Mouse (Mus musculus) liver, embryonic 11.5 days (tissue): Measurements from ENCODE around the gene Grin1. TPM values are rescaled to one million over a fixed set of nuclear protein-coding genes. Genes with fewer than 3 reads are reported as not detected.

ENCODE experiments used
- ATAC-seq: fragments of 200-750 bp; cut with Nextera tagmentation; replicated peaks from 2 replicates; pipeline ENCODE4 v1.8.0; 2017; ENCODE audit warnings: moderate number of reproducible peaks, mild to moderate bottlenecking, moderate TSS enrichment, moderate library complexity; ENCODE audit not compliant: low FRiP score
- DNase-seq: peaks from one replicate; pipeline ENCODE4 v3.0.0-alpha.2; 2017; ENCODE audit warnings: low spot score
- H3K27ac ChIP-seq: fragments of 300-500 bp; sonication (generic); 2 replicates; pipeline ENCODE4 v1.5.1; 2014; ENCODE audit warnings: mild to moderate bottlenecking, low read depth, low read length, control low read depth
- H3K27me3 ChIP-seq: fragments of 300-500 bp; sonication (generic); replicated peaks from 2 replicates; pipeline ENCODE4 v1.6.1; 2014; ENCODE audit warnings: low read length, mixed read lengths; ENCODE audit not compliant: control insufficient read depth, insufficient read depth
- H3K36me3 ChIP-seq: fragments of 300-500 bp; sonication (generic); 2 replicates; pipeline ENCODE4 v1.6.1; 2014; ENCODE audit warnings: mild to moderate bottlenecking, low read length, moderate library complexity, mixed read lengths; ENCODE audit not compliant: control insufficient read depth, insufficient read depth
- H3K4me1 ChIP-seq: fragments of 300-500 bp; sonication (generic); replicated peaks from 2 replicates; pipeline ENCODE4 v1.6.1; 2014; ENCODE audit warnings: low read length, mixed read lengths; ENCODE audit not compliant: control insufficient read depth, insufficient read depth
- H3K4me2 ChIP-seq: fragments of 300-500 bp; sonication (generic); 2 replicates; pipeline ENCODE4 v1.6.1; 2014; ENCODE audit warnings: mild to moderate bottlenecking, control low read depth, moderate library complexity
- H3K4me3 ChIP-seq: fragments of 300-500 bp; sonication (generic); 2 replicates; pipeline ENCODE4 v1.5.1; 2014; ENCODE audit warnings: low read depth, low read length, control low read depth
- H3K9ac ChIP-seq: fragments of 300-500 bp; sonication (generic); 2 replicates; pipeline ENCODE4 v1.6.1; 2014; ENCODE audit warnings: low read depth, low read length, control low read depth
- H3K9me3 ChIP-seq: fragments of 300-500 bp; sonication (generic); 2 replicates; pipeline ENCODE4 v1.6.1; 2016; ENCODE audit warnings: low read length, inconsistent platforms, mixed read lengths; ENCODE audit not compliant: control insufficient read depth
- WGBS: fragments of 180-500 bp; shearing (Covaris S2); extraction: QIAGEN DNeasy Blood & Tissue Kit; methylation state at CpG from one replicate; pipeline ENCODE4 v1.1.7; 2014; 5-methylcytosine and 5-hydroxymethylcytosine counted together
- polyA plus RNA-seq: library from polyadenylated mRNA; unstranded; fragments of >200 nt; fragmentation: Nextera tagmentation; extraction: Ambion mirVana; gene quantifications from 2 replicates; pipeline ENCODE4 v1.2.1, GENCODE M21; 2014

Grin1 gene
- polyA plus RNA-seq, 1 experiment from 2014 or later, result 1.6 TPM

DNA sequence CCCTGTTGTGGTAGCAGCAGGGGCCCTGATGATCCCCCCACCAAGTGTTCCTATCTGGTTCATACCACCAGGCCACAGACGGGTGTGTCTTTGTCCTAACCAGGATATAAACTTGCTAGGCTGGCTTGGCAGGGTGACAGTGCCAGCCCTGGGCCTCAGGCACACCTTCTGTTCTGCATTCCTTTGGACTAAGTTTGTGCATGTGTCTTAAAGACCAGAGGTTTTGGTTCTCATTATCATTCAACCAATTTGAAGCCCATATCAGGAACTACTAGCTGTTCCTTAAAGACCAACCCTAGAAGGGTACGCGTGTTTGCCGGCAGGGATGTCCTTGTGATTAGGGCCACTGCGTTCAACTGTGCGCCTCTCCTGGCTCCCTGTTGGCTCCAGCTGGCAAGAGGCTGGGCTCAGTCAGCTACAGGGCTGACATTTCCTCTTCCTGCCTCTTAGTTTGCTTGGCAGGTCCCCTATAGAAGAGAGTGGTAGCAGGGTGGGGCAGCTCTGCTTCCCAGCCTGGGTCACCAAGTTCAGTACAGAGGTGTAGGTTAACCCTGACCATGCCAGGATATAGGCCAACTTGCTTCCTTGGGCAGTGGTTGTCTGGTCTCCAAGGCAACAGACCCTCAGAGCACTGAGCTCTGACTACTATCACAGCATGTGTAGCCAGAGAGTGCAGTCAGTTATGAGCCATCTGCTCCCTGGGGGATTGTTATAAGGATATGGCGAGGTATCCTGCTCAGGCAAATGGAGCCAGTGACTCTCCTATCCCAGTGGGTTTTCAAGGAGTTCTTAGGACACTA is 31.9 kb downstream of the Grin1 start:
- no peak overlapping the region for H3K4me3 ChIP-seq
- peak overlapping the region; percentile 11; the same call in 1 of the 2 replicates for H3K4me2 ChIP-seq
- H3K36me3 ChIP-seq, result peaks cover 21% of the 10 kb centered on the region
- H3K9ac ChIP-seq, result no peak overlapping the region
- no peak overlapping the region for H3K27ac ChIP-seq
- peak; percentile 51; the same call in 1 of the 2 replicates for ATAC-seq
- peaks cover 45% of the 10 kb centered on the region for H3K27me3 ChIP-seq
- WGBS, result 41% methylated on average over 7 of the region's 7 CpGs
- no peak for DNase-seq
- H3K9me3 ChIP-seq, result no peaks in the 10 kb centered on the region
- H3K4me1 ChIP-seq, result peaks cover 20% of the 10 kb centered on the region

DNA sequence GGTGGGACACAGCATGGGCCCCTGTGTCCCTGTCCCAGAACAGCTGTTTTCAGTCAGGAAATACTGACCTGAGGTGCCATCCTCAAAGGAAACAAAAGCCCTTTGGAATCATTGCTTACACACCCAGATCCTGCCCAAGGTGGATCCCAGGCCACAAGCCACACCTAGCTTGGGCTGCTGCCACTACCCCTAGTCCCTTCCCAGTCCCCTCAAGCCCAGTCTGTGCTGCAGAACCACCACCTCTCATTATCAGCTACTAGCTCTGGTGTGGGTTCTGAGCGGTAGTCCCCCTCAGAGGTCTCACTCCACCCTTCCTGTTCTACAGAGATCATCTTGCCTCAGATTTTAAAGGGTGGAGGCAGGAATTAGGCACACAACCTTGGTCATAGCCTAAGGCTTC is 32.7 kb downstream of the Grin1 start:
- peaks cover 15% of the 10 kb centered on the region for H3K4me1 ChIP-seq
- no peak overlapping the region for H3K9ac ChIP-seq
- no peak overlapping the region for H3K4me3 ChIP-seq
- no peak overlapping the region; the same call in 1 of the 2 replicates for H3K4me2 ChIP-seq
- H3K36me3 ChIP-seq, result peaks cover 24% of the 10 kb centered on the region
- H3K27me3 ChIP-seq, result peaks cover 38% of the 10 kb centered on the region
- no peak for DNase-seq
- WGBS, result 8% methylated on average over 1 of the region's 1 CpGs
- no peak overlapping the region for H3K27ac ChIP-seq
- ATAC-seq, result peak; percentile 49; the same call in 1 of the 2 replicates
- no peaks in the 10 kb centered on the region for H3K9me3 ChIP-seq

DNA sequence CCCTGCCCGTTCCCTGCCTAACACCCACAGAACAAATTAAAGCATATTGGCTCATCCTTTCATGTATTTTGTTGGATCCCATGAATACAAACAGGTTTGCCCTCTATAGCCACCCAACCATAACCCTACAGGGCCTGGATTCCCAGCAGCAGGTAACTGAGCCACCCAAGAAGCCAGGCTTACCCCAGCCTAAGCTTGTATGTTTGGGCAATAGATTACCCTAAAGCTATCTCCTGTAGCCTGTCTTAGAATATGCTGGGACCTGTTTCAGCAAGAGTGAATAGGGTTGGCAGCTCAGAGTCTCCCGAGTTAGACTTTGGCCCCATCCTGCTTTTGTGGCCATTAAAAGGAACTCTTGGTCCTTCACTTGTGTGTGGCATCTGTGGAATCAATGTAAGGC is 33.4 kb downstream of the Grin1 start:
- Histone ChIP-seq H3K4me3 (no peak overlapping the region), H3K27me3 (peaks cover 30% of the 10 kb centered on the region), H3K4me1 (peaks cover 15% of the 10 kb centered on the region), H3K4me2 (no peak overlapping the region), H3K36me3 (peaks cover 30% of the 10 kb centered on the region), H3K9me3 (no peaks in the 10 kb centered on the region), H3K9ac (no peak overlapping the region), H3K27ac (no peak overlapping the region)
- ATAC-seq (no peak), DNase-seq (no peak)
- WGBS, result 95% methylated on average over 2 of the region's 2 CpGs

DNA sequence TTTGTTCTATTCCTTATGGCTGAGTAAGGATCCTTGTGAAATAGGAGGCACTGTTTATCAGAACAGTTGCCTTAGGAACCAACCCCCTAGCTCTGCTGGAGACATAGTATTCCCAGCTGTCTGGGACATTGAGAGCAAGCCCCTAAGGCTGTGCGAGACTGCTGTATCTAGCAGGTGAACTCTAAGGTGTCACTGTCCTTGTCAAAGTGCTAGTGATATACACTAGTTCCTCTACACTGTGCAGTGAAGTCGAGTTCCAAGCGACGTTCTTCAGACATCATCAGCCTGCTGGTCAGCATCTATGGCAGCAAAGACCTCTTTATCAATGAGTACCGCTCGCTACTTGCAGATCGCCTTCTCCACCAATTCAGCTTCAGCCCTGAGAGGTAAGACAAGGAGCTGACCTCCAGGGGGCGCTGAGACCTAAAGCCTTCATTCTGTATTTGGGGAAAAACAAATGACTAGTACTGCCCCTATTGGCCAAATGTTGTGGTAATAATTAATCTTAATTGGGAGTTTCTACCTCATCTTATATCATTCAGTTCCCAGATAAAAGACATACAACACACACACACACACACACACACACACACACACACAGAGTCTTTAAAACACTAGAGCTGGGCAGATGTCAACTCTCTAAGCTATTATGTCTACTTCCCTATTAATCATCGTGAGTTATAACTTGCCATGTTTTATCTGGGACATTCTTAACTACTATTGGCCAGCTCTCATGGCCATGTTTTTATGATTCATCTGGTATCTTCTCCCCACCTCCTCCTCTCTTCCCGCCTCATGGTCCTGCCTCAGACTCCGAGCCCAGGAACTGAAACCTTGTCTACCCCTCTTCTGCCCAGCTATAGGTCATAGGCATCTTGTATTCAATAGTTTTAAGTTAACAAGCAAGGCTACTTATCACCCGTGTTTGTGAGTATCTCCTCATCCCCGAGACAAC is 39.8 kb downstream of the Grin1 start:
- peak; percentile 26; the same call in 1 of the 2 replicates for ATAC-seq
- no peaks in the 10 kb centered on the region for H3K27me3 ChIP-seq
- no peak overlapping the region for H3K4me2 ChIP-seq
- H3K9me3 ChIP-seq, result no peaks in the 10 kb centered on the region
- H3K4me1 ChIP-seq, result no peaks in the 10 kb centered on the region
- no peak overlapping the region for H3K9ac ChIP-seq
- H3K4me3 ChIP-seq, result no peak overlapping the region
- no peak overlapping the region for H3K27ac ChIP-seq
- peaks cover 64% of the 10 kb centered on the region for H3K36me3 ChIP-seq
- DNase-seq, result peak; percentile 72
- 58% methylated on average over 13 of the region's 13 CpGs for WGBS

DNA sequence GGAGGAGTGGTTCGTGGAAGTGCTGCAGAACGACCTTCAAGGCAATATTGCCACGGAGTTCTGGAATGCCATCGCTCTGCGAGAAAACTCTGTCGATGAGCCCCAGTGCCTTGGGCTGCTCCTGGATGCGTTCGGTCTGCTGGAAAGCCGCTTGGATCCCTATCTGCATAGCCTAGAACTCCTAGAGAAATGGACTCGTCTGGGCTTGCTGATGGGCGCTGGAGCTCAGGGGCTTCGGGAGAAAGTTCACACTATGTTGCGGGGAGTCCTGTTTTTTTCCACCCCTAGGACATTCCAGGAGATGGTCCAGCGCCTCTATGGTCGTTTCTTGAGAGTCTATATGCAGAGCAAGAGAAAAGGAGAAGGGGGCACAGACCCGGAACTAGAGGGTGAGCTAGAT is 46.0 kb downstream of the Grin1 start:
- peak overlapping the region; percentile 92 for H3K4me2 ChIP-seq
- H3K9me3 ChIP-seq, result no peaks in the 10 kb centered on the region
- H3K4me1 ChIP-seq, result peaks cover 17% of the 10 kb centered on the region
- H3K4me3 ChIP-seq, result peak overlapping the region; percentile 96
- H3K27ac ChIP-seq, result no peak overlapping the region
- H3K9ac ChIP-seq, result peak overlapping the region; percentile 95
- peaks cover 43% of the 10 kb centered on the region for H3K36me3 ChIP-seq
- 30% methylated on average over 16 of the region's 16 CpGs for WGBS
- H3K27me3 ChIP-seq, result no peaks in the 10 kb centered on the region
- DNase-seq (no peak), ATAC-seq (no peak)

DNA sequence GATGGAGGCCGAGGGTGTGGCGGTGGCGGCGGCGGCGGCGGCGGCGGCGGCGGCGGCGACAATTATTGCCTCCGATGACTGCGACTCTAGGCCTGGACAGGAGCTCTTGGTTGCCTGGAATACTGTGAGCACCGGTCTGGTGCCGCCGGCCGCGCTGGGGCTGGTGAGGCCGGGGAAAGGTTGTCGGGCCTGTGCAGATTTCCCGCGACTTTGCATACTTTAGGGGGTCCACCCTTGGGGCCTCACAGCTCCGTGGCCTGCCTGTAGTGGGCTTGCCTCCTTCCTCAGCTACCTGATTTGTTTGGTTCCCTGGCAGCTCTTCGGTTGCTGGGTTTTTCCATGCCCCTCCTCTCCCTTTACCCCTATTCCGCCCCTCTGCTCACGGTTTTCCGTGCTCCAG is 46.5 kb downstream of the Grin1 start:
- Histone ChIP-seq H3K27me3 (no peaks in the 10 kb centered on the region), H3K9ac (peak overlapping the region; percentile 95), H3K4me3 (peak overlapping the region; percentile 96), H3K36me3 (peaks cover 38% of the 10 kb centered on the region), H3K27ac (peak overlapping the region; percentile 81), H3K9me3 (no peaks in the 10 kb centered on the region), H3K4me1 (peaks cover 20% of the 10 kb centered on the region), H3K4me2 (peak overlapping the region; percentile 92)
- DNase-seq, result no peak
- under 1% methylated on average over 29 of the region's 29 CpGs for WGBS
- peak; percentile 57 for ATAC-seq

DNA sequence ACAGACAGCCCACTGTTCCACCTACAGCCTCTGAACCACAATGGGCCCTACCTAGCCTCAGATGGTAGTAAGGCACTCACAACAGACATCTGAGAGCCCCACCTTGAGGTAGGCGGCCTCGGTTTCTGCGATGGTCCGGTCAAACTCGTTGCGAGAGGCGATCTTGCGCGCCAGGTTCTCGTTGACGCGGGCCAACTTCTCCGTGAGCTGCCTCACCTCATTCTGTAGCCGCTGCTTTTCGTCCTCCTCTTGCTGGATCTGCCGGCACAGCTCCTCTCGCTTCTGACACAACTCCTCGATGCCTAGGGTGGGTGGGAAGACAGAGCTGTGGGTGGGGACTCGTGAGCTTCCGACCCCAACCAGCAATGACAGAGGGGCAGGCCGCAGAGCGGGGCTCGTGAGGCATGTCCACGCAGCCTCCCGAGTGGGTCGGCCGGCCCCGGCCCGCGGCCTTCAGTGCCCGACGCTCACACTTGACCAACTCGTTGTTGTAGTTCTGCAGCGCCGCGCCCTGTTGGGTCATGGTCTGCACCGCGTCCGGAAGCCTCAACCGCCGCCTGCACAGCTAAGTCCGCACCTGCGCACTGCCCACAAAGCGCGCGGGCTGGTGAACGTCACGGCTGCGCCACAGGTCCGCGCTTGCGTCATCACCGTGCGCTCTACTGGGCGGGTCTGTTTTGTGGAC is 47.0 kb downstream of the Grin1 start, which contains the start of the genes Ssna1 and Anapc2:
Ssna1 (minus strand) TSS at position 612 of the 685 bp plus-strand sequence.
Anapc2 (plus strand) TSS at position 652 of the 685 bp plus-strand sequence.
- under 1% methylated on average over 54 of the region's 55 CpGs for WGBS
- peak within 1 kb of the TSS; percentile 95 for H3K9ac ChIP-seq
- peak within 1 kb of the TSS; percentile 81 for H3K27ac ChIP-seq
- peak within 1 kb of the TSS; percentile 96 for H3K4me3 ChIP-seq
- peak within 1 kb of the TSS; percentile 92 for H3K4me2 ChIP-seq
- ATAC-seq, result peak; percentile 93
- H3K36me3 ChIP-seq, result peaks cover 34% of the 10 kb centered on the region
- H3K9me3 ChIP-seq, result no peaks in the 10 kb centered on the region
- peak; percentile 97 for DNase-seq
- no peaks in the 10 kb centered on the region for H3K27me3 ChIP-seq
- peaks cover 26% of the 10 kb centered on the region for H3K4me1 ChIP-seq

DNA sequence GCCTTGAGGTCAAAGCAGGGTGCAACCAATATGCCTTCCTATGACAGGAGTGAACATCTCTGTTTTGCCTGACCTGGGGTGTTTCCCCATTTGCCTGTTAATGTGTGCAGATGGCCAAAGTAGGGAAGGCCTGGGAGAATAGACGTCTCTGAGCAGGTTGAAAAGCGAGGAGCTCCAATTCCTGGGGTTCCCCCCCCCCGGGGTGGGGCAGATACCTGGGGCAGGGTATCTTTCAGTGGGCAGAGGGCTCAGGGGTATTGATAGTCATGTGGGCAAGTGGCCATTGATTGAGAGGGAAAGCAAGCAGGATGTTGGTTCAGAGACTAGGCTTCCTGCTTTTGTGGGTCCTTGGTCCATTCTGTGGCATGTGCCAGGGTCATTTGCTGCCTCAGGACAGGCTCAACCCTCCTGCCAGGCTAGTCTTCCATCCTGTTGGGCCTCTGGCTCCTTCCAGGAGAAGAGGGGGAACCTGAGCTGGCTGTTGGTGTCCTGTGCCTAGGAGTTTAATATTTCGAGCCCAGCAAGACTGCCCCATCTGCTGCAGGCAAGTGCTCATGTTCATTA is 51.2 kb downstream of the Grin1 start:
- H3K36me3 ChIP-seq, result peaks cover 8% of the 10 kb centered on the region
- DNase-seq (no peak), ATAC-seq (no peak)
- no peak overlapping the region; the same call in 1 of the 2 replicates for H3K4me2 ChIP-seq
- H3K9ac ChIP-seq, result no peak overlapping the region
- H3K4me1 ChIP-seq, result peaks cover 40% of the 10 kb centered on the region
- H3K27me3 ChIP-seq, result peaks cover 3% of the 10 kb centered on the region; the same call in 1 of the 2 replicates
- no peak overlapping the region for H3K27ac ChIP-seq
- H3K9me3 ChIP-seq, result no peaks in the 10 kb centered on the region
- no peak overlapping the region for H3K4me3 ChIP-seq
- 77% methylated on average over 4 of the region's 4 CpGs for whole genome bisulfite sequencing
